Mouse (Mus musculus) retina, embryonic 14.5 days (tissue): ENCODE data around the gene Zfp566.
"Not testable (repeated sequence)": the region's sequence is repeated elsewhere in the genome, so short reads cannot be mapped to it uniquely, and the experiment has no call there.

Source experiments
- DNase-seq: peaks from one replicate; pipeline ENCODE4 v3.0.0-alpha.2; 2015; ENCODE audit warnings: low spot score

Gene Zfp566

GRCm38 (mm10) chr7:30090092-30090969 lies at the start of gene Zfp566, which contains the start of gene Gm26920:
Gene Zfp566, minus strand, starts transcription at chr7:30090527.
Gene Gm26920, minus strand, starts transcription at chr7:30090410.
- peak; percentile 95 for DNase-seq

- DNase-seq = no peak
Observed at GRCm38 (mm10) chr7:30136826-30137225, 46.5 kb upstream of the Zfp566 start.

GRCm38 (mm10) chr7:30132396-30132795 lies 42.1 kb upstream of the Zfp566 start:
- no peak for DNase-seq

GRCm38 (mm10) chr7:30129900-30130299 lies 39.6 kb upstream of the Zfp566 start:
- DNase-seq = no peak

- DNase-seq = no peak
Observed at GRCm38 (mm10) chr7:30122188-30122530, 31.8 kb upstream of the Zfp566 start.

GRCm38 (mm10) chr7:30121308-30122187 lies 31.2 kb upstream of the Zfp566 start, which contains the start of gene Zfp382:
Gene Zfp382, plus strand, starts transcription at chr7:30121942.
- DNase-seq = peak; percentile 94

GRCm38 (mm10) chr7:30117935-30118334 lies 27.6 kb upstream of the Zfp566 start:
- not testable (repeated sequence) for DNase-seq

- no peak for DNase-seq
Observed at GRCm38 (mm10) chr7:30116076-30116475, 25.7 kb upstream of the Zfp566 start.

GRCm38 (mm10) chr7:30099297-30099696 lies 9.0 kb upstream of the Zfp566 start:
- no peak for DNase-seq

GRCm38 (mm10) chr7:30095551-30096125 lies 5.3 kb upstream of the Zfp566 start:
- DNase-seq = peak; percentile 20

- DNase-seq = peak; percentile 99
Observed at GRCm38 (mm10) chr7:30094646-30095429, 4.5 kb upstream of the Zfp566 start, which contains the start of gene Zfp260. Gene Zfp260, plus strand, starts transcription at chr7:30094777.

GRCm38 (mm10) chr7:30093918-30094415 lies 3.6 kb upstream of the Zfp566 start:
- no peak for DNase-seq

- no peak for DNase-seq
Observed at GRCm38 (mm10) chr7:30092666-30093065, 2.3 kb upstream of the Zfp566 start.

- peak; percentile 12 for DNase-seq
Observed at GRCm38 (mm10) chr7:30090970-30091585, 751 bp upstream of the Zfp566 start.

GRCm38 (mm10) chr7:30089405-30089804 lies 922 bp downstream of the Zfp566 start:
- DNase-seq = no peak

- DNase-seq = no peak
Observed at GRCm38 (mm10) chr7:30086524-30086923, 3.8 kb downstream of the Zfp566 start.

- peak; percentile 92 for DNase-seq
Observed at GRCm38 (mm10) chr7:30072146-30073028, 17.9 kb downstream of the Zfp566 start, which contains the start of gene Zfp82. Gene Zfp82, minus strand, starts transcription at chr7:30072900.

GRCm38 (mm10) chr7:30064622-30065021 lies 25.7 kb downstream of the Zfp566 start:
- no peak for DNase-seq

GRCm38 (mm10) chr7:30062478-30062877 lies 27.8 kb downstream of the Zfp566 start:
- peak; percentile 42 for DNase-seq

GRCm38 (mm10) chr7:30060341-30060740 lies 30.0 kb downstream of the Zfp566 start:
- DNase-seq = no peak
